Mouse (Mus musculus) large intestine, adult 2 months (tissue): ENCODE measurements around the gene Lsm3. TPM values are rescaled to one million over a fixed set of nuclear protein-coding genes. Genes with fewer than 3 reads are reported as not detected.

Experiments
- DNase-seq: peaks from one replicate; pipeline ENCODE4 v3.0.0-alpha.2; 2012; ENCODE audit warnings: low read depth, low spot score
- WGBS: fragments of 180-500 bp; shearing (Covaris S2); methylation state at CpG from one replicate; pipeline ENCODE4 v1.1.7; 2018; 5-methylcytosine and 5-hydroxymethylcytosine counted together
- polyA plus RNA-seq: library from polyadenylated mRNA; depleted of rRNA; stranded (reverse); fragments of >200 nt; gene quantifications from 2 replicates; pipeline ENCODE4 v1.2.3, GENCODE M21; 2012

Gene Lsm3
- polyA plus RNA-seq, 1 experiment, result 61.2 TPM

DNA sequence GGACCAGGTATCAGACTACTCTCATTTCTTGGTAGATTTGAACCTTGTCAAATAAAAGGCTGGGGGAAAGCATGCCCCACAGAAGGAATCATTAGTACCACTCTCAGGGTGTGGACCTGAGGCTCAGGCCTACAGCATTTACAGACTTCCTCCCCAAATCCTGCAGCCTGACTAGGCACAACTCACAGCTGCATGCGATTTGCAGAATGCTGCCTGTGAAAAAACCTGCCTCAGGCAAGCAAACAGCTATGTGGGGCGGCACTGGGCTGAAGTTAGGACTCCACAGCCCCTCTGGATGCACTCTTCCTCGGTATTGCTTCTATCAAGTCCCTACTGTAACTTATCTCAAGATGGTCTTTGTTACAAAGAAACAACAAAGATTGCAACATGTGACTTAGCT lies 7.7 kb upstream of the Lsm3 start:
- DNase-seq, result no peak
- WGBS, result 89% methylated on average over 3 of the region's 3 CpGs

- 36% methylated on average over 7 of the region's 7 CpGs for WGBS
- DNase-seq, result no peak
Observed at GRCm38 (mm10) chr6:91509326-91509725, 6.4 kb upstream of the Lsm3 start.

- WGBS, result 84% methylated on average over 10 of the region's 10 CpGs
- no peak for DNase-seq
Observed at GRCm38 (mm10) chr6:91510211-91510610, 5.5 kb upstream of the Lsm3 start.

GRCm38 (mm10) chr6:91514135-91514534 lies 1.6 kb upstream of the Lsm3 start:
- DNase-seq, result no peak

DNA sequence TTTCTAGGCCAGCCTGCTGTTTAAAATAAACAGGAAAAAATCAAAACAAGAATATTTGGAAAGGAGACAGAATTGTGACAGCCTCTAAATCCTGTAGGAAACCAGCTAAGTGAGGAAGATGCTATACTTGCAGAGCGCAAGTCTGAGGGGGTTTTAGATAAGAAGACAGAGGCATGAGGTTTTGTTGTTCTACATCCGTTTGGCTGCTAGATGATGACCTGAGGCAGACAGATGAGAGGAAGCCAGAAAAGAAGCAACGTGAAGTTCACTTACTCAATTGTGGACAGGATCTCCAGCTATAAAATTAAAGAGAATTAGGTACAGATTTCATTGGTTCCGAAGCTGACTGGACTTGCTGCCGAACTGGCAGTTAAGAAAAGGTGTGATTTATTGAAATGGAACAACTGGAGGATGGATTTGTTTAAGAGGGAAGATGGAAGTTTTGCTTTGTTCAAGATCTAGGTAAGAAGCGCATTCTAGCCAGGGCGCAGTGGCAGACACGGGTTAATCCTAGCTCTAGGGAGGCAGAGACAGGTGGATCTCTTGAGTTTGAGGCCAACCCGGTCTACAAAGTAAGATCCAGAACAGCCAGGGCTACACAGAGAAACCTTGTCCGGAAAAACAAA lies 878 bp upstream of the Lsm3 start:
- 13% methylated on average over 10 of the region's 10 CpGs for WGBS
- no peak for DNase-seq

DNA sequence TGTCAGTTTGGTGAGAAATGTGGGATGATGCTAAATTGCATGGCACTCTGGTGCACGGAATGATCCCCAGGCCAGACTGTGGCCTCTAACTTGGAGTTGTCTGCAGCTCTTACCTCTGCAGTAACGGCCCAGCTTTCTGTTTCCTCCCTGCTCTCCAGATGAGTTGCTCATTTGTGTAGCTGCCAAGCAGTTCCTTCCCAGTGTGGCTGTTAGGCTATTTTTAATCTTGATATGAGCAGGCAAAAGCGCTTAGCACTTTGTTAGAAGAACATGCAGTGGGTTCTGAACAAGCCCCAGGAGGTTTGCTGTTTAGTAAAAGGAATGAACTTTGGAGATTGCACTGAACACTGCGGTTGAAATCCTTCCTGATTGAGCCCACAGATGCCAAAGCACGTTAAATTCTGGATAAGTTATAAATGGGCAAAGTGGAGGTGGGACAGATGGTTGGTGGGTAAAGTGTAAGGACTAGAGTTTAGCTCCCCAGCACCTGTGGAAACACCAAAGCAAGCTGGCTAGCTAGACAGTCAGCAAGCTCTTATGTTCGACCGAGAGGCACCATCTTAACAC lies 2.8 kb downstream of the Lsm3 start:
- no peak for DNase-seq
- WGBS, result 81% methylated on average over 7 of the region's 7 CpGs

DNA sequence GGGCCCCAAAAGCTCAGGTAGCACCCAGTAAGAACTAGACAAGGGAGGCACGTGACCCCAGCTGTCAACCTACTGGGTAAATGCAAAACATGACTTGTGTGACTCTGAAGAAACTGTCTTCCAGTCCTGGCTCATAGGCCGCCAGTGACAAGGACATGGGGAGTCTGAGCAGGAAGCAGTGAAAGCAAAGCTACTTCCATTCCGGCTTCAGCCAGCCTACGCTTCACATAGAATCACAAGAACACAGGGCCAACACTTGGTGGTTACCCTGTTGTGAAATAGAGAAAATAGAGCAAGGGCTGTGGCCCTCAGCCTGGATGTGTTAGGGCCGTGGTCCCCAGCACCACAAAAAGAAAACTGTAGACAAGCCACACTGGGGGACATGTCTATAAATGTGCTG lies 7.1 kb downstream of the Lsm3 start:
- 92% methylated on average over 5 of the region's 5 CpGs for WGBS
- no peak for DNase-seq

GRCm38 (mm10) chr6:91525544-91525943 lies 9.8 kb downstream of the Lsm3 start:
- WGBS, result 88% methylated on average over 4 of the region's 4 CpGs
- DNase-seq, result no peak

DNA sequence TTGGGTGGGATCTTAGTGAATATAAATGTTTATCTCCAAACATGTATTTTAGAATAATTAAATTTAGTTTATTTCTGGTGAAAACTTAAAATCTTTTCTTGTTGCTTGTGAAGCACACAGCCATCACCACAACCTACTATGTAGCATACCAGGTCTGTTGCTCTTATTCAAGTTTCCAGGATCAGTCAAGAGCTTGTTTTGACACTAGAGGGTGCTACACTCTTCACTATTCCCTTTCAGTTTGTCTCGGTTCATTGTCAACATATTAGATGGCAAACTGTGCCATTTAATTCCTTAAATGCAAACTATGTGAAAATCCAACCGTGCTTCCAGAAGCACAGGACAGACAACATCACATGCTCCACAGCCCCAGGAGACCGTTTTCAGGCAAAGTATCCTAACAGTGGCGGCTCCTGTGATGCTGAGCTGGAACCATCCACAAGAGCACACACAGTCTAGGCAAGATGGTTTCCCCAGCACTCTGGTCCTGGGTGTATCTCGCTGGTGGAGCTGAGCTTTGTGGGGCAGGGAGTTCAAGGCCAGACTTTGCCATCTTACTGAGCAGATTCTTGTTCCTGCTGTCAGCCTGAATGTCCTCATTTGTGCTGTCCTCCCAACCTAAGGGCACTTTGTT lies 11.6 kb downstream of the Lsm3 start:
- WGBS, result 39% methylated on average over 5 of the region's 5 CpGs
- peak; percentile 58 for DNase-seq

DNA sequence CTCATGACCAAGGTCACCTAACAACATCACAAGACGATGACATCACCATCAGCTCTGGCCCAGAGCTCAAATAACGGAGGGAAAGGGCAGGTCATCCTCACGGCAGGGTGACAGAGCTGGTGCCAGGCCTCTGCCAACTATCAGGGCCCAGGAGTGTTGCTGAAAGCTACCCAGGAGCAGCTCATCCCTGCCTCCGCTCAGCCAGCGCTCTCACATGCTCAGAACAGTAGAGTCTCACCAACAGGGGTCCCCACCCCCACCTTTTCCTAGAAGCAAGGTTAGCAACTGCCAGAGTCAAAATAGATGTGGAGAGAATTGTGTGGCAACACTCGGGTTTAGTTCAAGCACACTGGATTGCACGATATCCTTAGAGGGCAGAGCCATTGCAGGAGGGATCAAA lies 12.5 kb downstream of the Lsm3 start:
- DNase-seq, result no peak
- WGBS, result 87% methylated on average over 7 of the region's 7 CpGs

DNA sequence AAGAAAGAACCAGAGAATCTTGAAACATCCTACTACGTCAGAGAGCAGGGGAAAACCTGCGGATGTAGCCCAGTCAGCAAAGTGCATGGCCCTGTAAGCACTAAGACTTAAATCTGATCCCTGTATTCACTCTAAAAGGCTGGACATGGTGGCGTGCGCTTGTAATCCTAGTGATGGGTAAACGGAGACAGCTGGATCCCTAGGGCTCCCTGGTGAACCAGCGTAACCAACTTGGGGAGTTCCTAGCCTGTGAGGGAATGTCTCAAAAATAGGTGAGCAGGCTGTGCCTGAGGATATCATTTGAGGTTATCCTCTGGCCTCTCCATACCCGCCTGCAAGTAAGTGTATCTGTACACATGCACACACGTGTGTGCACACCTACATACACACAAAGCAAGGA lies 14.9 kb downstream of the Lsm3 start:
- WGBS, result 95% methylated on average over 8 of the region's 8 CpGs
- no peak for DNase-seq

- 35% methylated on average over 6 of the region's 6 CpGs for WGBS
Observed at GRCm38 (mm10) chr6:91531276-91531675, 15.5 kb downstream of the Lsm3 start.

GRCm38 (mm10) chr6:91532661-91533060 lies 16.9 kb downstream of the Lsm3 start:
- DNase-seq, result no peak
- WGBS, result 72% methylated on average over 6 of the region's 6 CpGs

More at GRCm38 (mm10) chr6:91531276-91531675, 15.5 kb downstream of the Lsm3 start:
- DNase-seq, result no peak

DNA sequence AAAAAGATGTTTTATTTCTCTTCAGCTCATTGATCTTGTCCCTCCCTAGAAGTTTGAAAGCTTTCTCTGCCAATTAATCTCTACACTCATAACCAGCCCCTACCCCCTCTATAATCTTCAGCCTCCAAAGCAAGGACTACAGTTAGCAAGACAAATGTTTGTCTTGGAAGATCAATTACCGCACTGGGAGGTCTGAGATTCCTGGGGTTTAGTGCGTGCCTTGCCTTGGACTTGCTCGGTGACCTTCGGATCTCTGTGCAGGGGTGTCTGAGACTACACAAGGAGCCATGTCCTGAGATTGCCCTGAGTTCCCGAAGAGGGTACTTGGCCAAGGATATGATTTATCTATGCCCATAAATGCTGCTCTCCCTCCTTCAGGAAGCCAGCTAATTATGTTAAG lies 17.6 kb downstream of the Lsm3 start:
- WGBS, result 11% methylated on average over 5 of the region's 5 CpGs
- DNase-seq, result no peak

DNA sequence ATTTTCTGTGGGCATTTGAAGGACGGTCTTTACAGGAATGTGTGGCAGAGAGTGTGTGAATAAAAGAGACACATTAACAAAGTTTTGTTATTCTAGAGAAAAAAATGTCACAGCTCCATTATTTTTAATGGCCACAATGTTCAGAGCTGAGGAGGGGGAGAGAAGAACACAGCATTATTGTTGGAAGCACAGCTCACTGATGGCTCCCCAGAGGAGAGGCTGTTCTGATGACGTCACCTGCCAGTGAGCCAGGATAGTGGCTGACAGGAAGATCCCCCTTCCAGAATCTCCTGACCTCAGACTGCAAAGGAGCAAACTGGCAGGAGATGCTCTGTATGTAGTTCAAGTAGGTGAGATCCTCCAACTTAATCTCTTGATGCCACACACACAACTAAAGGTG lies 18.0 kb downstream of the Lsm3 start:
- DNase-seq, result no peak
- 19% methylated on average over 2 of the region's 2 CpGs for WGBS

GRCm38 (mm10) chr6:91534268-91534667 lies 18.5 kb downstream of the Lsm3 start:
- DNase-seq, result no peak
- WGBS, result 70% methylated on average over 4 of the region's 4 CpGs

GRCm38 (mm10) chr6:91535231-91535630 lies 19.5 kb downstream of the Lsm3 start:
- no peak for DNase-seq
- 83% methylated on average over 3 of the region's 3 CpGs for WGBS

GRCm38 (mm10) chr6:91536047-91536765 lies 20.5 kb downstream of the Lsm3 start:
- WGBS, result 31% methylated on average over 11 of the region's 11 CpGs
- peak; percentile 88 for DNase-seq

DNA sequence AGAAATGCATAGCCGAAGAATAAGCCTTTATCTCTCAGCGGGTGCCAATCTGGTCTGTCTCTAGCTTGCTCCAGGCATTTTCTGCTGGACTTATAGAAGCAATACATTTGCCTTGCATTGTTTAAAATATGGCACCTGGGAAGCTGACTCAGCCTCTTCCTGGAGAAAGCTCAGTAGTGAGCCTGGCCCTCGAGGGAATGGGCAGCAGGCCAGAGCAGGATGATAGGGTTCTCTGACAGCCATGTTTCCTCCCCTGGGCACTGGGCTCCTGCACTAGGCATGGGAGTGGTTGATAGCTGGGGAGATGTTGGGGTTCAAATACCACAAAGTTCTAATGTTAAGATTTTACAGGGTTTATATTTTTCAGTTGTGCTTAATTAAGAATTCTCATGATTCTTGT lies 25.5 kb downstream of the Lsm3 start:
- WGBS, result 15% methylated on average over 3 of the region's 3 CpGs
- DNase-seq, result no peak

GRCm38 (mm10) chr6:91543056-91543455 lies 27.3 kb downstream of the Lsm3 start:
- 92% methylated on average over 5 of the region's 5 CpGs for WGBS
- no peak for DNase-seq
